Mouse (Mus musculus) lung, adult 2 months (tissue): ENCODE measurements around the gene Dnah12.

ENCODE experiments used
- CTCF ChIP-seq: fragments of 200-500 bp; IDR thresholded peaks from 2 replicates; pipeline ENCODE4 v1.5.1; 2011; ENCODE audit warnings: mild to moderate bottlenecking, low read length, control low read depth; ENCODE audit not compliant: insufficient read depth
- POLR2A ChIP-seq: fragments of 200-500 bp; IDR thresholded peaks from 2 replicates; pipeline ENCODE4 v1.6.1; 2011; ENCODE audit warnings: low read depth, mild to moderate bottlenecking, control low read depth, low read length, borderline replicate concordance; ENCODE audit errors: extremely low read depth

GRCm38 (mm10) chr14:26799286-26799685 is 106.2 kb downstream of the Dnah12 start:
- no peak for TF ChIP-seq CTCF
- TF ChIP-seq POLR2A = no peak
